Mouse (Mus musculus) heart, postnatal 10 days (tissue): ENCODE measurements around the gene Paxip1. TPM values are rescaled to one million over a fixed set of nuclear protein-coding genes. Genes with fewer than 3 reads are reported as not detected.

ENCODE experiments used
- DNase-seq, 2 experiments: peaks; one replicate each; pipeline ENCODE4 v3.0.0; 2021
- intact Hi-C: fragments of 180-260 bp; cut with DNase I; formaldehyde crosslinking; loops from one replicate; pipeline ENCODE4 v1.15.1; 2025
- total RNA-seq, 2 experiments: library from RNA; stranded (reverse); gene quantifications; 2 replicates each; pipeline ENCODE4 v1.2.3; 2021

Gene Paxip1
- total RNA-seq, 2 experiments from 2014 or later, result 20.3 to 20.4 TPM

DNA sequence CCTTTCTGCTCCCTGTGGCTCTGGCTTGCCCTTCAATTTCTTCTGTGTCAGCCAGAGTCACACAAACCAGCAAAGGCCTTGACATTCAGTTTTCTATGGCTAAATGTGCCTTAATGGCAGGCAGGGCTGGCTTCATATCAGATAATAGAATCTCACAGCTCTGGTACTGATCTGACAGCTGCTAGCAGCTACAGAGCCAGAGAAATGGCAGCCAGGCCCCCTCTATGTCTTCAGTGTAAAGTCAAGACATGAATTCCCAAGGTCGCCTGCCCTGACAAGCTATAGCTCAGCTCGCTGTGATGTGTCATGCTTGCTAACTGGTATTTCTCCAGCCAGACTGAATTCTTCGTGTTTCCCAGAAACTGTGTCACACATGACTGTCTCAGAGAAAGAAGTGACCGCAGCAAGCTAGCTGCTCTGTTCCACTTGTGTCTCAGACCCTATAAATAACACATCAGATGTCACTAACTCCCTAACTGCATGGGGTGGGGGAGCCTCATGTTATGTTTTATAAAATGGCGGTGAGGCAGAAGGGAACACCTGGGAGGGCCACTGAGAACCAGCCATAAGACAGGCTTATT lies 59.1 kb downstream of the Paxip1 start:
- intact Hi-C loops, result no loop called here
- DNase-seq, result no peak

- no peak for DNase-seq
- intact Hi-C loops, result no loop called here
Measured at GRCm38 (mm10) chr5:27731392-27731791, 60.1 kb downstream of the Paxip1 start.

DNA sequence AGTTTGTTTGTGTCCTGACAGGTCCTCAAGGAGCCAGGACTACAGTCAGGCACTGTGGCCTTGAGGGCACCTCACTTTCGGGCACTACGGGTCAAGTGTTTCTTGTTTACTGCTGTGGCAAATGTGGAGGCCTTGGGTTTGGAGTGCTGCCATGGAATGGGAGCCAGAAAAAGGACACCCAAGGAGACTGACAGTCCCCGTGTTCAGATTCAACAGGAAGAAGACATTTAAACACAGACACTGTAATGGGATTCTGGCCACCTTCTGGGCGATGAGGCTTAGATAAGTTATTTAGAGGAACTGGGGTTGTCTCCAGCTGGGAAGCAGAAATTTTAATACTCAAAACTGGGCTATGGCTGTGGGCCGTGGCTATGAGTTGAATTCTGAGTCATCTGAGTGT lies 60.8 kb downstream of the Paxip1 start:
- intact Hi-C loops, result no loop called here
- peak; percentile 15 to 26 for DNase-seq

DNA sequence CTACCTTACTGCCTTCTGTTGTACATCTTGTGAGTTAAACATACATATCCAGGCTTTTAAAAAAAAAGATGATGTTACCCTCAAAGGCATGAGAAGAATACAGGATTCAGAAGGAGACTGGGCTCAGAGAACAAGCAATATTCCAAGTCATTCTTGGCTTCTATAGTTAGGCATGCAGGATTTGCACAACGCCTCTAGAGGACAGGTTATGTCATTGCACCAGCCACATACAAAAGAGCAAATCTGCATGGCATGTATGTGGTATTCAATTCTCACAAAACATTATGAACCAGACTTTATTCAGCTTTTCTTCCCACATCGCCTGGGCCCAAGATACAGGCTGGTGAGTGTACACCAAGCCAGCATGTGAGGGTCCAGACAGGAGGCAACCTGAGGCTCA lies 67.0 kb downstream of the Paxip1 start:
- intact Hi-C loops, result no loop called here
- DNase-seq, result no peak

DNA sequence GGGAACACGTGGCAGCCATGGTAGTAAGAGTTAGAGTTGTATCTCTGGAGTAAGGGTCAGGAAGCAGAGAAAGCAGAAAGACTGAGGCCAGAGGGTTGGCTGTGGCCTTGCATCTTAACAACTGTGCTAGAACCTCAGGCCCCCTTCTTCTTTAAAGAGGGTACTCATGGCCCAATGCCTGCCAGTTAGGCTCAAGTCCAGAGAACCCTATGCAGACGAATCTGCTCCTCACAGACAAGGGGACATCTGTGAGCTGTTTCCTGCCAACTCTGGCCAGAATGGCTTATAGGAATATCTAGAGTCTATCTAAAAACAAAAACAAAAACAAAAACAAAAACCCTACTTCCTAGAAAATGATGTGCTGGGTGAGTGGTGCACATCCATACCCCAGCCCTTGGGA lies 72.2 kb downstream of the Paxip1 start:
- no peak for DNase-seq
- intact Hi-C loops, result no loop called here

DNA sequence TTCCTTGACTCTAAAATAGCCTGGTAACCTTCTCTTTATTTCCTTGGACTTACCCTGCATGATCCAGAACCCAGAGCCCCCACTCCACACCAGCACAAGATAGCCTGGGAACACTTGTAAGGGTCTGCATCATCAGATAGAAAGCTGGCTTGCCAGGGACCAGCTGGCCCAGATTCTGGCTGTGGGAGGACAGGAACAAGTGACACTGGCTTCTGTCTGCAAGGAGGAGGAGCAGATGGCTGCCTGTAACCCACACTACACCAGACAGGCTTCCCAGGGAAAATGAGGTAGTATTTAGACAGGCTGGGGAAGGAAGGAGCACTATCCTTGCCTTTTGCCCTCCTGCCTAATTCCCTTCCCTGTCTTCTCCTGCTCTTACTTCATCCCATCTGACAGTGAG lies 74.2 kb downstream of the Paxip1 start:
- intact Hi-C loops, result no loop called here
- no peak for DNase-seq

DNA sequence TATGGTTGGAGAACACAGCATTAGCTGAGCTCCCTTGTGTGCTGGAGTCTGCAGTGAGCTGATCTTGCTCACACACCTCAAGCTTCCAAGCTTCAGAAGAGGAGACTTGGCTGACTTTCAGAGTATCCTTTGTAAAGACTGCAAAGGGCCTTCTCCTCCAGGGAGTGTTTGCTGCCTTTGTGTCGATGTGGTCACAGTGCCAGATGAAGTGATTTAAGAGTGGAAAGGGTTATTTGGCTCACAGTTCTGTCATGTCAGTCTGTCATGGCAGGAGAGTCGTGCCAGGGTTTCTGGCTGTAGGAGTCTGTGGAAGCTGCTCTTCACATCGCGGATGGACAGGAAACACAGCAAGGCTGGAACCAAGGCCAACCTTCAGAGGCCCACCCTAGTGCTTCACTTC lies 75.5 kb downstream of the Paxip1 start:
- intact Hi-C loops, result no loop called here
- no peak for DNase-seq

- DNase-seq, result no peak
- intact Hi-C loops, result no loop called here
Measured at GRCm38 (mm10) chr5:27714356-27714755, 77.1 kb downstream of the Paxip1 start.

- intact Hi-C loops, result no loop called here
- DNase-seq, result no peak
Measured at GRCm38 (mm10) chr5:27711461-27712192, 79.9 kb downstream of the Paxip1 start.

- intact Hi-C loops, result no loop called here
- DNase-seq, result peak; percentile 27 to 40
Measured at GRCm38 (mm10) chr5:27708209-27708608, 83.3 kb downstream of the Paxip1 start.

GRCm38 (mm10) chr5:27707283-27707682 lies 84.2 kb downstream of the Paxip1 start:
- no peak for DNase-seq
- intact Hi-C loops, result no loop called here

- intact Hi-C loops, result no loop called here
- no peak for DNase-seq
Measured at GRCm38 (mm10) chr5:27706551-27706950, 84.9 kb downstream of the Paxip1 start.

DNA sequence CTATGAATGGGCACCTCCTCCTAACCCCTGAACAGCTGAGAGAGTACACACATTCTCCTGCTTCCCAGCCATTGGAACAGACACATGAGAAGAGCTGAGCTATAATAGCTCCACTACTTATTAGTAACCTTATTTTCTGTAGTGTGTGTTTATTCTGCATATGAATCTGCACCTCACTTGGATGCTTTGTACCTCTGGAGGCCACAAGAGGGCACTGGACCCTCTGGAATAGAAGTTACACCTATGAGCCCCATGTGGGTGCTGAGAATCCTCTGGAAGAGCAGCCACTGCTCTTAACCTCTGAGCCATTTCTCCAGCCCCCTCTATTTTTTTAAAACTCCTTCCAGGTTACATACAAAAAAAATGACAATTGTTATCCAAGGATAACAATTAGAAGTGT lies 86.5 kb downstream of the Paxip1 start:
- intact Hi-C loops, result no loop called here
- DNase-seq, result no peak

DNA sequence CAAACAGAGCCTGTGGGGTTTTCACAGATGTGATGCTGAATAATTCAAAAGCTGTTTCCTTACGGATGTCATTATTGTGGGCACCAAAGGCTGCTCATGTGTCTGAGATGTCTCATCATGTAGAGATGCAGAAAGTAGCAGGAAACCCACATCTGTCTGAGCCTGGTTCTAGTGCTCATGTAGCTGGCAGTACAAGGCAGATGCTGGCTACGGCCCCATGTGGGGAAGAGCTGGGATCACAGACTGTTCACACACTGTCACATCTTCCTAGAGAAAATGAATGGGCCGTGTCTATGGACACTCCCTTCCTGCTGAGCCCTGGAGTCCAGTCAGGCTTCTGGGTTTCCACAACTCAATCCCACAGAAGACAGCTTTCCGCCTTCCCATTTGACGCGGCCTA lies 89.0 kb downstream of the Paxip1 start:
- DNase-seq, result no peak
- intact Hi-C loops, result no loop called here

Other genes starting within 250 kb of the Paxip1 start
- not detected for gene Htr5a, start 50.5 kb upstream of the Paxip1 start, total RNA-seq